Mouse (Mus musculus): Measurements from ENCODE around the gene Fam104a. TPM values are rescaled to one million over a fixed set of nuclear protein-coding genes. Genes with fewer than 3 reads are reported as not detected.

Fam104a gene
- polyA plus RNA-seq, 1 experiment from 2014 or later = 36.2 TPM

DNA sequence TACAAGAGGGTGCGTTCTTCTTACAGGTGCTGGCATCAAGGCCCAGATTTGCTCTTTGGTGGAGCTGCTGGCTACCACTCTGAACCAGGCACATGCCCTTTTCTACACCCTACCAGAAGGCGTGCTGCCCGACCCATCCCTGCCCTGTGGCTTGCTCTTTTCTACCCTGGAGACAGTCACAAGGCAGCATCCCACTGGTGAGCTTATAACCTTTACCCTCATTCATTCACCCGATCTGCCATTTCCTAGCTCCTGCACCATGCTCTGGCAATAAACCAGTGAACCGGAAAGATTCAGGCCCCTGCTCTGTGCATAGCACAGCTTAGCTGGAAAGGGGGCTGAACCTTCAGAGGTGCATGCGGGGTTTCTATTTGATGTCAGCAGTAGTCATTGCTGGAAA lies 31.4 kb downstream of the Fam104a start:
- no peak overlapping the region for H3K4me3 ChIP-seq (replicated peaks; ENCODE audit: low read length)
- no peaks in the 10 kb centered on the region for H3K9me3 ChIP-seq (replicated peaks; ENCODE audit: control insufficient read depth, low read length)
- 90% methylated on average over 6 of the region's 6 CpGs for WGBS
- peaks cover 13% of the 10 kb centered on the region for H3K4me1 ChIP-seq (ENCODE audit: control insufficient read depth, insufficient read depth, low read length)
- H3K4me2 ChIP-seq (ENCODE audit: low read depth, low read length) = no peak overlapping the region
- H3K27ac ChIP-seq (ENCODE audit: low read length) = no peak overlapping the region
- peaks cover 18% of the 10 kb centered on the region for H3K36me3 ChIP-seq (ENCODE audit: control insufficient read depth, insufficient read depth, low read length)
- no peak for ATAC-seq (ENCODE audit: insufficient read depth, low FRiP score)
- no peaks in the 10 kb centered on the region for H3K27me3 ChIP-seq (ENCODE audit: control insufficient read depth, insufficient read depth, low read length)
- no peak overlapping the region for H3K9ac ChIP-seq (ENCODE audit: low read length)

DNA sequence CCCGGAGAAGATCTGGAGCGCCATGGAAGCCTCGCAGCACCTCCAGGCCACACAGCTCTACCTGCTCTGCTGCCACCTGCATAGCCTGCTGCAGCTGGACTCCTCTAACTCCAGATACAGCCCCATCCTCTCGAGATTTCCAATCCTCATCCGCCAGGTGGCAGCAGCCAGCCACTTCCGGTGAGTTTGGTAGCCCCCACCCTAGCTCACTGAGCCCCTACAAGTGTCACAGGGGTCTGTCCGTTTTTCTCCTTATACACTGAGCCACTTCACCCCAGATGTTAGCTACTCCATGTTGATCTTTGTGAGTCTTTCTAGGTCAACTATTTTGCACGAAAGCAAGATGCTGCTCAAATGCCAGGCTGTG lies 32.1 kb downstream of the Fam104a start:
- Histone ChIP-seq H3K4me2 (ENCODE audit: low read depth, low read length) (no peak overlapping the region), H3K4me3 (replicated peaks; ENCODE audit: low read length) (no peak overlapping the region), H3K27ac (ENCODE audit: low read length) (no peak overlapping the region), H3K27me3 (ENCODE audit: control insufficient read depth, insufficient read depth, low read length) (no peaks in the 10 kb centered on the region), H3K36me3 (ENCODE audit: control insufficient read depth, insufficient read depth, low read length) (peaks cover 13% of the 10 kb centered on the region), H3K9ac (ENCODE audit: low read length) (no peak overlapping the region), H3K4me1 (ENCODE audit: control insufficient read depth, insufficient read depth, low read length) (peaks cover 13% of the 10 kb centered on the region), H3K9me3 (replicated peaks; ENCODE audit: control insufficient read depth, low read length) (no peaks in the 10 kb centered on the region)
- ATAC-seq (ENCODE audit: insufficient read depth, low FRiP score) = peak; percentile 9; the same call in 1 of the 2 replicates
- 41% methylated on average over 8 of the region's 8 CpGs for WGBS

DNA sequence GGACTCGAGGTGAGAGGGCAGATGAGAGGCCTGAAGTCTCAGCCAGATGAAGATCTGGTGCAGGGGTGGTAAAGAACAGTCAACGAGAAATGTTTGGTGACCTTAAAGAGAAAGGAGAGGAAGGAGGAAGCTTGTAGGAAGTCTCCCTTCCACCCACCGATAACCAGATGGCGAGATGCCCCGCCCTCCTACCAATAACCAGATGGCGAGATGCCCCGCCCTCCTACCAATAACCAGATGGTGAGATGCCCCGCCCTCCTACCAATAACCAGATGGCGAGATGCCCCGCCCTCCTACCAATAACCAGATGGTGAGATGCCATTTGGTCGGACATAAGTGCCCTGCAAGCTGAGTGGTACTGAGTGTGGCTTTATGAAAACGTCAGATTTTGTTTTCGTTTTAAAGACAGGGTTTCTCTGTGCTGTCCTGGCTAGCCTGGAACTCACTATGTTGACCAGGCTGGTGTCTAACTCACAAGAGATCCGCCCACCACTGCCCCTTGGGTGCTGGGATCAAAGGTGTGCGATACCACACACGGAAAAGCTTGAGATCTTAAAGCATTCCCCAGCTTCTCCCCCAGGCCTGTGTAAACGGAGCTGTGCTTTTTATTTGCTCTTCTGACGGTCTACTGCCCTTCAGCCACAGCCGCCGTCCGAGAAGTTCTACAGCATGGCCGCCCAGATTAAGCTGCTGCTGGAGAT lies 32.6 kb downstream of the Fam104a start:
- Histone ChIP-seq H3K4me3 (replicated peaks; ENCODE audit: low read length) (no peak overlapping the region), H3K9me3 (replicated peaks; ENCODE audit: control insufficient read depth, low read length) (no peaks in the 10 kb centered on the region), H3K9ac (ENCODE audit: low read length) (no peak overlapping the region), H3K4me1 (ENCODE audit: control insufficient read depth, insufficient read depth, low read length) (peaks cover 13% of the 10 kb centered on the region), H3K36me3 (ENCODE audit: control insufficient read depth, insufficient read depth, low read length) (peaks cover 10% of the 10 kb centered on the region; the same call in 1 of the 2 replicates), H3K27ac (ENCODE audit: low read length) (no peak overlapping the region; the same call in 1 of the 2 replicates), H3K27me3 (ENCODE audit: control insufficient read depth, insufficient read depth, low read length) (no peaks in the 10 kb centered on the region), H3K4me2 (ENCODE audit: low read depth, low read length) (no peak overlapping the region)
- WGBS = 63% methylated on average over 22 of the region's 22 CpGs
- peak; percentile 16; the same call in 1 of the 2 replicates for ATAC-seq (ENCODE audit: insufficient read depth, low FRiP score)

DNA sequence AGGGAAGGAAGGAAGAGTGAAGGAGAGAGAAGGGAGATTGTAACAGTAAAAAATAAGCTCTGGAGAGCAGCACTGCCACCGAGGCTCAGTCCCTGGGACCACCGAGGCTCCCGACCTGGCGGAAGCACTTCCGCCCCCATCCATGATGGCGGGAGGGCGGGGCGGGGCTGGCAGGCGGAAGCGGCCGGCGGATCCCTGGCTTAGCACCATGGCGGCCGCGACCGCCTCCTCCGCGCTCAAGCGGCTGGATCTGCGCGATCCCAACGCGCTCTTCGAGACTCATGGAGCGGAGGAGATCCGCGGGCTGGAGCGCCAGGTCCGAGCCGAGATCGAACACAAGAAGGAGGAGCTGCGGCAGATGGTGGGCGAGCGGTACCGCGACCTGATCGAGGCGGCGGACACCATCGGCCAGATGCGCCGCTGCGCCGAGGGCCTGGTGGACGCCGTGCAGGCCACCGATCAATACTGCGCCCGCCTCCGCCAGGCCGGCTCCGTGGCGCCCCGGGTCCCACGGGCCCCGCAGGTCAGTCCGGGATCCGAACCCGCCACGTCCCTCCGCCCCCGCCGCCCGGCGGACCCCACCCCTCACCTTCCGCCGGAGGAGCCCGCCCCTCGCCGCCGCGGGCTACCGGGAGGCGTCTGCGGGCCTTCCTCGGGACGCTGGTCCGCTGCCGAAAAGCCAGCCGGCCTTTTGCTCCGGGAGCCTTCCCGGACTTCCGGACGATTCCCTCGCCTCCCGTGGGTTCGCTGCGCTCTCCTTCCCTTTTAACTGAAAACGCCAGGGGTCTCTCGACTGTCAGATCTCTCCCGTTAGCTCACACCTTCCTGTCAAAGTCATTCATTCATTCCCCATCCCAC lies 34.4 kb downstream of the Fam104a start, which contains the start of gene Slc39a11:
Gene Slc39a11, minus strand, starts transcription at position 727 of the 858 bp plus-strand sequence.
- peaks cover 13% of the 10 kb centered on the region for H3K4me1 ChIP-seq (ENCODE audit: control insufficient read depth, insufficient read depth, low read length)
- peak; percentile 78 for ATAC-seq (ENCODE audit: insufficient read depth, low FRiP score)
- peak within 1 kb of the TSS; percentile 85 for H3K4me2 ChIP-seq (ENCODE audit: low read depth, low read length)
- H3K36me3 ChIP-seq (ENCODE audit: control insufficient read depth, insufficient read depth, low read length) = peaks cover 10% of the 10 kb centered on the region; the same call in 1 of the 2 replicates
- H3K27ac ChIP-seq (ENCODE audit: low read length) = peak within 1 kb of the TSS; percentile 85
- H3K27me3 ChIP-seq (ENCODE audit: control insufficient read depth, insufficient read depth, low read length) = no peaks in the 10 kb centered on the region
- peak within 1 kb of the TSS; percentile 85 for H3K4me3 ChIP-seq (replicated peaks; ENCODE audit: low read length)
- no peaks in the 10 kb centered on the region for H3K9me3 ChIP-seq (replicated peaks; ENCODE audit: control insufficient read depth, low read length)
- under 1% methylated on average over 91 of the region's 91 CpGs for WGBS
- H3K9ac ChIP-seq (ENCODE audit: low read length) = peak within 1 kb of the TSS; percentile 95

DNA sequence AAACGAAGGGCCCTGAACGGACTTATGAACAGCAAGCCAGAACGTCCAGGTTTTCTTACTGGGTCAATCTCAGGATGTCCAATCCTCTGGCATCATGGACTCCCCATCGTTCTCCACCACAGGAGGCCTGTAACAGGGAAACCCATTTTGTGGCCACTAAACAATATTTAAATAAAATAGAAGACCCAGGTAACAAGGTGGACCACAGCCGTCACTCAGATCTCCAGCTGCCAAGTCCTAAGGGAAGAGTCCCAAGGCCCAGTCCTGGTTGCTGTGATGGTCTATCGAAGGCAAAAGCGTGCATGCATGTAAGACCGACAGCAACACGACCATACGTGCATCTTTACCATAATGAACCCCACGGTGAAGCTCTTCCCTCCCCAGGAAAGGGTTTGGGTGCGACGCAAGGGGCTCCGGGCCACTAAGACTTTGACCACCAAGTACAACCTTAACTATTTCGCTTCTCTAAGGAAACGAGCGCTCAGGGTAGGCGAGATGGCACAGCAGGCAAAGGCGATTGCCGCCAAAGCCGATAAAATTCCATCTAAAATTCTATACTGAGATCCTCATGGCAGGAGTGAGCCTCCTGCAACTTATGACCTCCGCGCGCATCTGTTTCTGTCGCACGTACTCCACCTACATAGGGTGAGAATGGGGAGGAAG lies 35.1 kb downstream of the Fam104a start, which contains the start of gene Cog1:
Gene Cog1, plus strand, starts transcription at position 480 of the 663 bp plus-strand sequence.
- Histone ChIP-seq H3K4me3 (replicated peaks; ENCODE audit: low read length) (peak within 1 kb of the TSS; percentile 85), H3K4me1 (ENCODE audit: control insufficient read depth, insufficient read depth, low read length) (peaks cover 13% of the 10 kb centered on the region), H3K36me3 (ENCODE audit: control insufficient read depth, insufficient read depth, low read length) (peaks cover 7% of the 10 kb centered on the region; the same call in 1 of the 2 replicates), H3K9me3 (replicated peaks; ENCODE audit: control insufficient read depth, low read length) (no peaks in the 10 kb centered on the region), H3K9ac (ENCODE audit: low read length) (peak within 1 kb of the TSS; percentile 95), H3K27ac (ENCODE audit: low read length) (peak within 1 kb of the TSS; percentile 85), H3K27me3 (ENCODE audit: control insufficient read depth, insufficient read depth, low read length) (no peaks in the 10 kb centered on the region), H3K4me2 (ENCODE audit: low read depth, low read length) (peak within 1 kb of the TSS; percentile 85)
- WGBS = 41% methylated on average over 26 of the region's 26 CpGs
- ATAC-seq (ENCODE audit: insufficient read depth, low FRiP score) = no peak

DNA sequence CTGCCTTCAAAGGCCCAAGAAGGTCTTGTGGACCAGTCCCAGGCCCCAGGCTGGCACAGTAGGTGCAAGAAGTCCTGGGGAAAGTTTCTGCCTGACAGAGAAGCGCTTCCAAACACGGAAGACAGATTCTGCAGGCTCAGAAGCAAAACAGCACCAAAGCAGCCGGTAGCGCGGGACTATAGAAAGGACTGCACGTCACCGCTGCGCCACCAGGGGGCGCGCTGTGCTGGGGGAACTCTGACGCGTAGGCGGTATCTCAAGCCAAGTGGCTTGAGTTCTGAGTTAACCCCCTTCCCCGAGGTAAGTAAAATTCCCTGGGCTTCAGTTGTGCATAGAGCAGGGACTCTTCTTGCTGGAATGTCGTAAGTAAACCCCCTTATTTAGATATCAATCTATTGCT lies 35.8 kb downstream of the Fam104a start:
- Histone ChIP-seq H3K4me1 (ENCODE audit: control insufficient read depth, insufficient read depth, low read length) (peaks cover 13% of the 10 kb centered on the region), H3K4me3 (replicated peaks; ENCODE audit: low read length) (no peak overlapping the region), H3K27me3 (ENCODE audit: control insufficient read depth, insufficient read depth, low read length) (no peaks in the 10 kb centered on the region), H3K4me2 (ENCODE audit: low read depth, low read length) (no peak overlapping the region; the same call in 1 of the 2 replicates), H3K9ac (ENCODE audit: low read length) (0 out of 2 replicates have a peak overlapping the region, but pooled peaks have one; percentile 33), H3K27ac (ENCODE audit: low read length) (no peak overlapping the region), H3K36me3 (ENCODE audit: control insufficient read depth, insufficient read depth, low read length) (peaks cover 3% of the 10 kb centered on the region; the same call in 1 of the 2 replicates), H3K9me3 (replicated peaks; ENCODE audit: control insufficient read depth, low read length) (no peaks in the 10 kb centered on the region)
- ATAC-seq (ENCODE audit: insufficient read depth, low FRiP score) = no peak
- WGBS = 2% methylated on average over 15 of the region's 15 CpGs

DNA sequence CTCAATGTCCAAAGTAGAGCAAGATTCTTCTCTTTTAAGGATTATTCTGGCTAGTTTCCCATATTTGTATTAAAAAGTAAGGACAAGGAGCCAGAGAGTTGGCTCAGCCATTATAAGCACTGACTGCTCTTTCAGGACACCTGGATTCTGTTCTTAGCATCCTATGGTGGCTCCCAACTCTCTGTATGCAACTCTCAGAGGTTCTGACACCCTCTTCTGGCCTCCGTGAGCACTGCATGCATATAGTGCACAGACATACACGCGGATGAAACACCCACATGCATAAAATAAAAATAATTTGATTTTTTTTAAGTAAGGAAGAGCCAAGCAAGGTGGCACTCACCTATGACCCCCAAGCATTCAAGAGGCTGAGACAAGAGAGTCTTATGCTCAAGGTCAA lies 38.8 kb downstream of the Fam104a start:
- Histone ChIP-seq H3K4me3 (replicated peaks; ENCODE audit: low read length) (no peak overlapping the region), H3K4me2 (ENCODE audit: low read depth, low read length) (no peak overlapping the region), H3K27ac (ENCODE audit: low read length) (no peak overlapping the region), H3K4me1 (ENCODE audit: control insufficient read depth, insufficient read depth, low read length) (peaks cover 4% of the 10 kb centered on the region), H3K27me3 (ENCODE audit: control insufficient read depth, insufficient read depth, low read length) (no peaks in the 10 kb centered on the region), H3K9me3 (replicated peaks; ENCODE audit: control insufficient read depth, low read length) (no peaks in the 10 kb centered on the region), H3K9ac (ENCODE audit: low read length) (no peak overlapping the region), H3K36me3 (ENCODE audit: control insufficient read depth, insufficient read depth, low read length) (no peaks in the 10 kb centered on the region)
- no peak for ATAC-seq (ENCODE audit: insufficient read depth, low FRiP score)
- 88% methylated on average over 3 of the region's 3 CpGs for WGBS

DNA sequence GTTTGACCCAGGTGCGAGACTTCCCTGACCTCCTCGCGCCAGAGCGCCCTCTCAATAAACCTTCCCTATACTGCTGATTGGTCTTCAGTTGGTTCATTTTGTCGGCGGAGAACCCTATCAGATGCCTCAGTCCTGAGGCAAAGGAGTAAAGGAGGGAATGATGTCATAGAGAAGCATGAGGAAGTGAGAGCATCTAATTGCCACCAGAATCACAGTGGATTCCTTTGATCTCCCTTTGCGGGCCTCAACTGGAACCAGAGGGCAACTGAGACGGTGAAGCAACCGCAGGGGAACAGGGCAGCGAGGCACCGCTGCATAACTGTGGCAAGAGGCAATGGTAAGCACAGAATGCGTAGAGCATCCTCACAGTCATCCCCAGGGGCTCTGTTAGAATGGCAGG lies 45.3 kb downstream of the Fam104a start:
- no peak overlapping the region for H3K9ac ChIP-seq (ENCODE audit: low read length)
- H3K4me2 ChIP-seq (ENCODE audit: low read depth, low read length) = no peak overlapping the region
- H3K27me3 ChIP-seq (ENCODE audit: control insufficient read depth, insufficient read depth, low read length) = no peaks in the 10 kb centered on the region
- H3K9me3 ChIP-seq (replicated peaks; ENCODE audit: control insufficient read depth, low read length) = peaks cover 7% of the 10 kb centered on the region
- no peak overlapping the region for H3K4me3 ChIP-seq (replicated peaks; ENCODE audit: low read length)
- no peaks in the 10 kb centered on the region for H3K36me3 ChIP-seq (ENCODE audit: control insufficient read depth, insufficient read depth, low read length)
- no peaks in the 10 kb centered on the region for H3K4me1 ChIP-seq (ENCODE audit: control insufficient read depth, insufficient read depth, low read length)
- no peak overlapping the region for H3K27ac ChIP-seq (ENCODE audit: low read length)
- 89% methylated on average over 12 of the region's 12 CpGs for WGBS
- no peak for ATAC-seq (ENCODE audit: insufficient read depth, low FRiP score)
